Mouse (Mus musculus): Measurements from ENCODE around the gene Msi2. TPM values are rescaled to one million over a fixed set of nuclear protein-coding genes. Genes with fewer than 3 reads are reported as not detected.

Gene Msi2
- polyA plus RNA-seq, 1 experiment from 2014 or later = 15.1 TPM

DNA sequence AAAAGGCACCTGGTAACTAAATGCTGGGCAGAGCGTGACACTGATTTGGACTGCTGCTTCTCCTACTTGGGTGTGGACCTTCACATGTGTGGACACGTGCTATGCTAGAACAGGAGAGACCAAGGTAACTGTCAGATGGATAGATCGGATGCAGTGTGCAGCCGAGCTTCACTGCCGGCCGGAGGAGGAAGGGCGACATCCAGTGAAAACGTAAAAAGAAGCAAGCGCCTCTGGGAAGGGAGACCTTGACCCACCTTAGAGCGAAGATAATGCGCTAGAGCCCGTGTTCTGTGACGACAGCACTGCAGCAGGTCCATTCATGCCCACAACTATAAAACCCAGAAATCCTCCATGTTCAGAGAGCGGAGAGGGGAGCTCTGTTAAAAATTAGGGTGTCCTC is 50.0 kb downstream of the Msi2 start:
- H3K9ac ChIP-seq (ENCODE audit: low read length) = no peak overlapping the region
- peaks cover 19% of the 10 kb centered on the region for H3K36me3 ChIP-seq (ENCODE audit: control insufficient read depth, insufficient read depth, low read length)
- H3K4me1 ChIP-seq (replicated peaks; ENCODE audit: control insufficient read depth, insufficient read depth, low read length) = no peaks in the 10 kb centered on the region
- no peaks in the 10 kb centered on the region for H3K27me3 ChIP-seq (ENCODE audit: control insufficient read depth, insufficient read depth, low read depth, low read length)
- H3K4me2 ChIP-seq (ENCODE audit: low read depth, low read length) = no peak overlapping the region
- WGBS = 90% methylated on average over 14 of the region's 14 CpGs
- H3K9me3 ChIP-seq (ENCODE audit: control insufficient read depth, low read length) = no peaks in the 10 kb centered on the region
- ATAC-seq (ENCODE audit: low read depth) = no peak
- H3K4me3 ChIP-seq (ENCODE audit: low read length) = no peak overlapping the region
- no peak overlapping the region for H3K27ac ChIP-seq (ENCODE audit: low read length)

DNA sequence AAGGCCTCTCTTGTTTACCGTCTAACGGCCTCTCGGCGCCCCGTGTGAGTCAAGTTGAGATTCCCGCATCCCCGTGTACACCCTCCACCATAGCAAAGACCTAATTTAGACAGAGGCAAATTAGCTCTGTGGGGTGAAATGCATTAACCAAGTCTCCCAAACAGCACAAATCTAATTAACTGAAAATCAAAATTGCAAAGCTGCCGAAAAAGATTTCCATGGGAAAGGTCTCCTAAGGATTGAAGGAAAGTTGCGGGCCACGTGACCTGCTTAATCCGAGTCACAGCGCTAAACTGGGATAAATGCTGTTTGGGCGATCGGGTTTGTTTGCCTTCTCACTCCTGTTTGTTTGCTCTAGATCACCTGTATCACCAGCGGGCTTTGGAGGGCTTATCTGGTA is 52.5 kb downstream of the Msi2 start:
- H3K4me1 ChIP-seq (replicated peaks; ENCODE audit: control insufficient read depth, insufficient read depth, low read length) = peaks cover 8% of the 10 kb centered on the region; the same call in 1 of the 2 replicates
- peaks cover 11% of the 10 kb centered on the region for H3K36me3 ChIP-seq (ENCODE audit: control insufficient read depth, insufficient read depth, low read length)
- no peaks in the 10 kb centered on the region for H3K9me3 ChIP-seq (ENCODE audit: control insufficient read depth, low read length)
- no peak for ATAC-seq (ENCODE audit: low read depth)
- no peak overlapping the region for H3K4me2 ChIP-seq (ENCODE audit: low read depth, low read length)
- H3K9ac ChIP-seq (ENCODE audit: low read length) = no peak overlapping the region
- 75% methylated on average over 15 of the region's 15 CpGs for WGBS
- H3K27me3 ChIP-seq (ENCODE audit: control insufficient read depth, insufficient read depth, low read depth, low read length) = no peaks in the 10 kb centered on the region
- H3K4me3 ChIP-seq (ENCODE audit: low read length) = no peak overlapping the region
- no peak overlapping the region for H3K27ac ChIP-seq (ENCODE audit: low read length)

DNA sequence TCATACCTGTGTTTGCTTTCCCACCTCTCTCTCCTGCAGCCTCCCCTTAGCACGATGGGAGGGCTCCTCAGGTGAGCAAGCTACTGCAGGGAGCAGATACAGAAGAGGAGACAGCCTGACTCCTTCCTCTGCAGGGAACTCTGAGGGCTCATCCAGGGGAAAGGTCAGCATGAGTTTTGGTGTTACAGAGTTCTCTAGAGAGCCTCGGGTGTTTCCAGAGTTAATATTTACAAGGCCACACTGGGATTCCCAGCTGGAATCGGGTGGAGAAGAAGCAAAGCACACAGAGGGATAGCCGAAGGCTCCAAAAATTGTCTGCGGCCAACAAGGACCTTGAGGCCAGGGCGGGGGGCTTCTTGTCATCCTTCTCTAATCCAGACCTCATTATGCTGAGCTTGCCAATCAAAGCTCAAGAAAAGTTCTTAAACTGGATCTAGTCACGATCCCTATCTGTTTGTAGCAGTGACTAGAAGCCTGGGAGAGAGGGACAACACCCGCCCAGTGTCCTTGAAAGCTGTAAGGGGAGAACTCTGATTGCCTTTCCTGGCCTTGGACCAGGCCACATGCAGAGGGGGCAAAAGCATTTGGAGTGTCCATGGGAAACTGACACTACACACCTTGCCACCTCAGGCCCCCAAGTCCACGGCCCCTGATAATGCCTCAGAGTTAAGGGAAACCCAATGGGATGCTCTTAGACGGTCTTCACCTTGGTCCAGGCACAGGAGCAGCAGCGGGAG is 56.7 kb downstream of the Msi2 start:
- Histone ChIP-seq H3K27me3 (ENCODE audit: control insufficient read depth, insufficient read depth, low read depth, low read length) (no peaks in the 10 kb centered on the region), H3K4me3 (ENCODE audit: low read length) (no peak overlapping the region), H3K36me3 (ENCODE audit: control insufficient read depth, insufficient read depth, low read length) (peaks cover 4% of the 10 kb centered on the region), H3K9me3 (ENCODE audit: control insufficient read depth, low read length) (no peaks in the 10 kb centered on the region), H3K27ac (ENCODE audit: low read length) (no peak overlapping the region), H3K4me2 (ENCODE audit: low read depth, low read length) (no peak overlapping the region), H3K4me1 (replicated peaks; ENCODE audit: control insufficient read depth, insufficient read depth, low read length) (peaks cover 8% of the 10 kb centered on the region; the same call in 1 of the 2 replicates), H3K9ac (ENCODE audit: low read length) (no peak overlapping the region)
- WGBS = 64% methylated on average over 11 of the region's 11 CpGs
- ATAC-seq (ENCODE audit: low read depth) = no peak

DNA sequence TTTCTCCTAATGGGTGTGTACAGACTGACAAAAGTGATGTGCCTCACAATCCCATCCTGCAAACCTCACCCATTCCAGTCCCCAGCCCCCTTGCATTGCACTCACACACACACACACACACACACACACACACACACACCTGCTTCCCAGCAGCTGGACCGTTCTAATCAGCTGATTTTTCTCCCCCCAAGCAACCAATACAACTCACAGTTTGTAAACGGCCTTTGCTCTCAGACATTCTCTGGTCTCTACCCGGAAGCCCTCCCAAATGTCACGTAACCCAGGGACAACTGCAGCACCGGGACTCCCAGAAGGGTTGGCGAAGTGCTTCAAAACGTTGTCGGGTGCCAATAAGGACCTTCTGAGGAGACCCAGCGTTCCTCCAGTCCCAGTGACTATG is 57.9 kb downstream of the Msi2 start:
- Histone ChIP-seq H3K36me3 (ENCODE audit: control insufficient read depth, insufficient read depth, low read length) (peaks cover 3% of the 10 kb centered on the region; the same call in 1 of the 2 replicates), H3K27me3 (ENCODE audit: control insufficient read depth, insufficient read depth, low read depth, low read length) (no peaks in the 10 kb centered on the region), H3K4me3 (ENCODE audit: low read length) (no peak overlapping the region), H3K27ac (ENCODE audit: low read length) (no peak overlapping the region), H3K9me3 (ENCODE audit: control insufficient read depth, low read length) (no peaks in the 10 kb centered on the region), H3K4me1 (replicated peaks; ENCODE audit: control insufficient read depth, insufficient read depth, low read length) (peaks cover 18% of the 10 kb centered on the region), H3K4me2 (ENCODE audit: low read depth, low read length) (no peak overlapping the region), H3K9ac (ENCODE audit: low read length) (no peak overlapping the region)
- 66% methylated on average over 9 of the region's 9 CpGs for WGBS
- ATAC-seq (ENCODE audit: low read depth) = no peak

DNA sequence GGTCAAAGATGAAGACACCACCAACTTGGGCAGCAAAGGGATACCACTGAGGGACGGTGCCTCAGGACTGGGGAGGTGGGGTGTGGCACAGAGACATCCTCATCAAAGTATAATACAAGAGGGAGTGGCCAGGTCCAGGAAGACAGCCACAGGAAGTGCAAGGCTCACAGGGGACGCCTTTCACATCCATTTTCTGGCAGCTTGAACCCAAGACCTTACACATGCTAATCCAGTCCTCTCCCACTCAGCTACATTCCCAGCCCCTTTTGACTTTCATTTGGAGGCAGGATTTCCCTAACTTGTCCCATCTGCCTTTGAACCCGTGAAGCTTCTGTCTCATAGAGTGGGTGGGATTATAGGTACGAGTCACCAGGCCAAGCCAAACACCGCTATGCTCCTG is 59.4 kb downstream of the Msi2 start:
- Histone ChIP-seq H3K27me3 (ENCODE audit: control insufficient read depth, insufficient read depth, low read depth, low read length) (no peaks in the 10 kb centered on the region), H3K36me3 (ENCODE audit: control insufficient read depth, insufficient read depth, low read length) (peaks cover 3% of the 10 kb centered on the region; the same call in 1 of the 2 replicates), H3K27ac (ENCODE audit: low read length) (no peak overlapping the region), H3K4me2 (ENCODE audit: low read depth, low read length) (no peak overlapping the region), H3K9ac (ENCODE audit: low read length) (no peak overlapping the region), H3K4me1 (replicated peaks; ENCODE audit: control insufficient read depth, insufficient read depth, low read length) (peaks cover 18% of the 10 kb centered on the region), H3K4me3 (ENCODE audit: low read length) (no peak overlapping the region), H3K9me3 (ENCODE audit: control insufficient read depth, low read length) (no peaks in the 10 kb centered on the region)
- ATAC-seq (ENCODE audit: low read depth) = no peak
- WGBS = 88% methylated on average over 5 of the region's 5 CpGs

DNA sequence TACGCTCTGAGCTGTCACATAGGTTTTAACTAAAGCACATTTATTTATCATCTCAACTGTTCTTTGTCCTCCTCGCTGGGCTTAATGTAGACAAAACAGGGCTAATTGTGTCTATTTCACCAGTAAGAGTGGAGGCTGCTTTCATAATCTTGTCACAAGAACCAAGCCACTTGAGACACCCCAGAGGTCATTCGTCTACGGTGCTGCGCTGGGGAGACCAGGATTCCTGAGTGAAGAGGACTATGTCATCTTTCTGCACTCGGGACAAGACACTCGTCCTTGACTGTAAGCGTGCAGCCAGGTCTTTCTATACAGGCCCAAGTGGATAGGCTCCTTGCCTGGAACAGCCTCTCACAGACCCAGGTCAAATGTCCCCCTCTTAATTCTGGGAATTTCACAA is 62.5 kb downstream of the Msi2 start:
- Histone ChIP-seq H3K4me2 (ENCODE audit: low read depth, low read length) (no peak overlapping the region), H3K27ac (ENCODE audit: low read length) (peak overlapping the region; percentile 82), H3K4me1 (replicated peaks; ENCODE audit: control insufficient read depth, insufficient read depth, low read length) (peaks cover 14% of the 10 kb centered on the region), H3K9me3 (ENCODE audit: control insufficient read depth, low read length) (no peaks in the 10 kb centered on the region), H3K9ac (ENCODE audit: low read length) (no peak overlapping the region), H3K27me3 (ENCODE audit: control insufficient read depth, insufficient read depth, low read depth, low read length) (no peaks in the 10 kb centered on the region), H3K36me3 (ENCODE audit: control insufficient read depth, insufficient read depth, low read length) (peaks cover 3% of the 10 kb centered on the region; the same call in 1 of the 2 replicates), H3K4me3 (ENCODE audit: low read length) (no peak overlapping the region)
- 54% methylated on average over 8 of the region's 8 CpGs for WGBS
- 0 out of 2 replicates have a peak, but pooled peaks have one; percentile 18 for ATAC-seq (ENCODE audit: low read depth)

DNA sequence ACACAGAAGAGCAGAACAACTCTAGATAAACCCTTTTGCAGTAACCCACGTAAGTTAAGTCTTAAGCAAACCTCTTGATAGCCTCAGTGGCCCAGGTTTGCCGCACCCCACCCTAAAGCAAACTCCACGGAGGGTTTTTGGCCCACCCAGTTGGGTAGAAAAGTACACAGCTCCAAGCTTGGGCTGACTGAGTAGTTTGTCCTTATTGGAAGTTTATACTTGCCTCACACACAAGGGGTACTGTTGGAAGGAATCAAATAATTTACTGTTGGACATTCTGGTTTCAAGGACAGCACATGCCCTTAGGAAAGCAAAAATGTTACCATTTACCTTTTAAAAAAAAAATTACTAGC is 63.1 kb downstream of the Msi2 start:
- Histone ChIP-seq H3K4me1 (replicated peaks; ENCODE audit: control insufficient read depth, insufficient read depth, low read length) (peaks cover 18% of the 10 kb centered on the region), H3K27ac (ENCODE audit: low read length) (peak overlapping the region; percentile 82), H3K4me2 (ENCODE audit: low read depth, low read length) (no peak overlapping the region), H3K4me3 (ENCODE audit: low read length) (no peak overlapping the region), H3K9me3 (ENCODE audit: control insufficient read depth, low read length) (no peaks in the 10 kb centered on the region), H3K36me3 (ENCODE audit: control insufficient read depth, insufficient read depth, low read length) (peaks cover 3% of the 10 kb centered on the region; the same call in 1 of the 2 replicates), H3K9ac (ENCODE audit: low read length) (no peak overlapping the region), H3K27me3 (ENCODE audit: control insufficient read depth, insufficient read depth, low read depth, low read length) (no peaks in the 10 kb centered on the region)
- WGBS = 62% methylated on average over 3 of the region's 3 CpGs
- peak; percentile 70 for ATAC-seq (ENCODE audit: low read depth)

DNA sequence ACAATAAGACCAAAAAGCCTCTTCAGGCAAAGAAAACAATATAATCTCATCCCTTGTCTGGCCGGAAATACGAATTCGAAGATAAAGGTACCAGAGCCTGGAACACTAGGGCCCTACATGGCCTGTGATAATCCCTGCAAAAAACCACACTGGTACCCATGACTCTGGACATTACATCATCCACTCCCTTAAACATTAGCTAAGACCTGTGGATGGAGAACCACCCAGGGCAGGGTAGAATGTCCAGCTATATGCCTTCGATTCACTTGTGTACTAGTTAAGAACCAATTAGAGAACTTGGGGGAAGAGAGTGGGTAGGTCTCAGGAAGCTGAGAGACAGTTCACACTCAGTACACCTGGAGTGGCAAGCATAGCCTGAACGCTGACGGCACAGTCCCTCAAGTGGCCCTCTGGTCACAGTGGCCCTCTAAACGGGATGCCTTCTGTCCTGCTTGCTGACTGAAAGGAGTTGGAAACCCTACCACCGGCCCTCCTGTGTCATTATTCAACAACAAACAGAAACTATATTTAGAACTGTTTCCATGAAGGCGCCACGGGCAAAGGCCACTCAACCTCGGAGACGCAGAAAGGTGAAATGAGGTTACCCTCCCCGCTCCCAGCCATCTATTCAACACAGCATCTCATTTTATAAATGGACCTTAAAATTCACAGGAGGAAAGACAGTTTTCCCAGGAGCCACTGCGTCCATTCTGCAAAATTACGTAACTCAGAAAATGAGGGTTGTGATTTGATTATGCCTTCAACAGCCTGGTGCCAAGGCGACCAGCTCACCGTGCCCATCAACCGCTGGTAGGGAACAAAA is 63.7 kb downstream of the Msi2 start:
- peak overlapping the region; percentile 82 for H3K27ac ChIP-seq (ENCODE audit: low read length)
- peaks cover 18% of the 10 kb centered on the region for H3K4me1 ChIP-seq (replicated peaks; ENCODE audit: control insufficient read depth, insufficient read depth, low read length)
- no peaks in the 10 kb centered on the region for H3K9me3 ChIP-seq (ENCODE audit: control insufficient read depth, low read length)
- 57% methylated on average over 18 of the region's 18 CpGs for WGBS
- H3K36me3 ChIP-seq (ENCODE audit: control insufficient read depth, insufficient read depth, low read length) = no peaks in the 10 kb centered on the region
- H3K4me2 ChIP-seq (ENCODE audit: low read depth, low read length) = peak overlapping the region; percentile 16; the same call in 1 of the 2 replicates
- H3K27me3 ChIP-seq (ENCODE audit: control insufficient read depth, insufficient read depth, low read depth, low read length) = no peaks in the 10 kb centered on the region
- peak; percentile 75; the same call in 1 of the 2 replicates for ATAC-seq (ENCODE audit: low read depth)
- no peak overlapping the region for H3K9ac ChIP-seq (ENCODE audit: low read length)
- H3K4me3 ChIP-seq (ENCODE audit: low read length) = no peak overlapping the region

DNA sequence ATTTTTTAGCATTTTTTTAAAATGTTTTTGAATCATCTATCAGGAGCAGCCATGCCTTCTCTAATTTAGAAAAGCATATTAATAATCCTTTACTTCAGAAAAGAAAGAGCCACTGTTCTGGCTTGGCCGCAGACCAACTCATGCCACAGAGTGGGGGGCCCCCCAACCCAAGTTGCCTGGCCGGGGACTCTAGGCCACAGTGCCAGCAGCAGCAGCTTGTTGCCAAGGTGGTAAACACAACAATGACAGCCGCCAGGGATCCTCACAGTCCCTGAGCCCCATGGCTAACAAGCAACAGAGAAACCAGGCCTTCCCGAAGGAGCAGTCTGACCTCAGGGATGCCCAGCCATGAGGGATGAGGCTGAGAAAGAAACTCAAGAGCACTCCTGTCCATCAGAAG is 68.0 kb downstream of the Msi2 start:
- H3K9me3 ChIP-seq (ENCODE audit: control insufficient read depth, low read length) = no peaks in the 10 kb centered on the region
- H3K4me3 ChIP-seq (ENCODE audit: low read length) = no peak overlapping the region
- H3K4me1 ChIP-seq (replicated peaks; ENCODE audit: control insufficient read depth, insufficient read depth, low read length) = peaks cover 24% of the 10 kb centered on the region
- no peak overlapping the region for H3K4me2 ChIP-seq (ENCODE audit: low read depth, low read length)
- WGBS = 44% methylated on average over 4 of the region's 4 CpGs
- no peaks in the 10 kb centered on the region for H3K27me3 ChIP-seq (ENCODE audit: control insufficient read depth, insufficient read depth, low read depth, low read length)
- no peak overlapping the region for H3K27ac ChIP-seq (ENCODE audit: low read length)
- no peaks in the 10 kb centered on the region for H3K36me3 ChIP-seq (ENCODE audit: control insufficient read depth, insufficient read depth, low read length)
- no peak for ATAC-seq (ENCODE audit: low read depth)
- no peak overlapping the region for H3K9ac ChIP-seq (ENCODE audit: low read length)
